Mouse (Mus musculus) macrophage (primary cell): Measurements from ENCODE around the gene Fam19a5. TPM values are rescaled to one million over a fixed set of nuclear protein-coding genes. Genes with fewer than 3 reads are reported as not detected.

Experiments
- H3K27ac ChIP-seq: fragments of 350-480 bp; formaldehyde crosslinking; 2 replicates; pipeline ENCODE4 v1.9.0; 2021
- H3K36me3 ChIP-seq: fragments of 350-480 bp; formaldehyde crosslinking; 2 replicates; pipeline ENCODE4 v1.9.0; 2021; ENCODE audit errors: inconsistent target
- H3K4me3 ChIP-seq: fragments of 350-480 bp; formaldehyde crosslinking; 2 replicates; pipeline ENCODE4 v1.9.0; 2021; ENCODE audit errors: inconsistent target
- H3K79me2 ChIP-seq: fragments of 350-480 bp; formaldehyde crosslinking; 2 replicates; pipeline ENCODE4 v1.9.0; 2021; ENCODE audit errors: inconsistent target
- WGBS: methylation state at CpG from one replicate; pipeline ENCODE4 v1.1.7; 2026; ENCODE audit warnings: inconsistent platforms; ENCODE audit not compliant: missing documents; 5-methylcytosine and 5-hydroxymethylcytosine counted together
- polyA plus RNA-seq: library from polyadenylated mRNA; stranded (reverse); fragments of 250-400 nt; gene quantifications from 3 replicates; pipeline ENCODE4 v1.2.4, GENCODE M21; 2018; ENCODE audit warnings: inconsistent platforms

The Fam19a5 gene
- polyA plus RNA-seq, 1 experiment from 2014 or later, result not detected

DNA sequence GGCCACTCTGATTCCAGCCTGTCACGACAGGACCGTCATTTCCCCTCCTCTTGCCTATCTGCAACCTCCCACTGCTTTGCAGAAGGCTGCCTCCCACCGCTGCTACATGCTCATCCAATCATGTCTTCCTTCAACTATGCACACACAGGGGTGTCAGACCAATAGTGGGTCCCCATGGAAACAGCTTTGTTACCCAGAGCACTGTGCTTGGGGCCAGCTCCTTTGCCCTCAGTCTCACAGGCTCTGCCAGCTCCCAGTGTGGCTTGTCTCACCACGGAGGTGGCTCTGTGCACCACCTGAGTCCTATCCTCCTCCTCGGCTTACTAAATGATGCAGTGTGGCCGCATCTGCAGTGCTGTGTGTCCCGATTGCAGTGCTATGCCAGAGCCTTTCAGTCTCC is 123.3 kb downstream of the Fam19a5 start:
- Histone ChIP-seq H3K79me2 (no peaks in the 10 kb centered on the region), H3K4me3 (no peak overlapping the region), H3K27ac (no peak overlapping the region), H3K36me3 (no peaks in the 10 kb centered on the region)
- 92% methylated on average over 7 of the region's 7 CpGs for WGBS

DNA sequence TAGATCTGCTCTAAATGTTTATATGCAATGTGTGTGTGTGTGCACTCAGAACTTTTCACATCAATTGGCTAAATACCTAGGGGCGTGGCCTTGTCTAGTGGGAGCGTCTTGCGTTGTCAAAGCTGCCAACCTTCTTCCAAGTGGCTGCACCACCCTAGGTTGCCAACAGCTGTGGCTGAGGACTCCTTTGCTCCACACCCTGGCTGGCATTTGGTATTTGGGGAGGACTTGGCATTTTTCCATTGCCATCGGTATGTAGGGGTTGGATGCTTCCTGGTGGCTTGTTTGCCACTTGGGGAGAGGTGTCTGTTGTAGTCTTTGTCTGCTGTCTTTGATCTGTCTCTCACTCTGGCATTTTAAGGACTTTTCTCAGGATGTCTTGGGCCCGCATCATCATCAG is 124.0 kb downstream of the Fam19a5 start:
- H3K27ac ChIP-seq, result no peak overlapping the region
- H3K79me2 ChIP-seq, result no peaks in the 10 kb centered on the region
- no peak overlapping the region for H3K4me3 ChIP-seq
- H3K36me3 ChIP-seq, result no peaks in the 10 kb centered on the region
- 79% methylated on average over 5 of the region's 5 CpGs for WGBS

DNA sequence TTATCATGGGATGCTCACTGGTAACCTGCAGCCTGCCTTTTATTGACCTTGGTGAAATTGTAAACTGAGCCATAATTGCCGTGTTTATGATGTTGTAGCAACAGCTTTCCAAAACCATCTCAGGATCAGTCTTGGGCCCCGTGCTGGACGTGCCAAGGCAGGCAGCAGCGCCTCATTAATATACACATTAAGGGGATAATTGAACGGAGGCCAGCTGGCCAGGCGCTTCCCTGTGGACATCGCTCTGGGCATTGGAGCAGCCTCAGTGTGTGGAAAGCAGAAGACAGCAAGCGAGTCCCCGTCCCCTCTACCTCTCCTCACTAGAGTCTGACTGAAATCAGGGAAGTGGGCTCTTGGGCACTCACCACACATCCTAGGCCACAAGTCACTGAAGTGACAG is 127.8 kb downstream of the Fam19a5 start:
- 77% methylated on average over 9 of the region's 9 CpGs for WGBS
- Histone ChIP-seq H3K4me3 (no peak overlapping the region), H3K36me3 (no peaks in the 10 kb centered on the region), H3K79me2 (no peaks in the 10 kb centered on the region), H3K27ac (no peak overlapping the region)

DNA sequence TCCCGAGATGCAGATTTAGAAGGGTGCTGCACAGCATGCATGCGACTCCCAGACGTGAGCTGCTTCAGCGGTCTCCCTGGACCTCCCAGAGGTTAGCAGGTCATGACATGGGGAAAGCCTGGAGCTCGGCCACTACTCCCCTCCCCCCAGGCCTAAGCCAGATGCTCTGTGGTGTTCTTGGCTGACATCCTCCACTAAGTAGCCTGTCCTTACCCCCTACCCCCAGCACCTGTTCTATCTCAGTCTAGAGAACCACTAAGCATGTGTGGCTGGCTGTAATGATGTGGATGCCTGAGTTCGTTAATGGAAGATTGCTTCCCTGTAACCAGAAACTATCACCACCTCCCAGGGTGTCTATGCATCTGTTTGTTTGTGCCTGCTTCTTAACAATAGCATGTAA is 134.6 kb downstream of the Fam19a5 start:
- WGBS, result 69% methylated on average over 6 of the region's 6 CpGs
- H3K4me3 ChIP-seq, result no peak overlapping the region
- no peaks in the 10 kb centered on the region for H3K36me3 ChIP-seq
- H3K79me2 ChIP-seq, result no peaks in the 10 kb centered on the region
- no peak overlapping the region for H3K27ac ChIP-seq

DNA sequence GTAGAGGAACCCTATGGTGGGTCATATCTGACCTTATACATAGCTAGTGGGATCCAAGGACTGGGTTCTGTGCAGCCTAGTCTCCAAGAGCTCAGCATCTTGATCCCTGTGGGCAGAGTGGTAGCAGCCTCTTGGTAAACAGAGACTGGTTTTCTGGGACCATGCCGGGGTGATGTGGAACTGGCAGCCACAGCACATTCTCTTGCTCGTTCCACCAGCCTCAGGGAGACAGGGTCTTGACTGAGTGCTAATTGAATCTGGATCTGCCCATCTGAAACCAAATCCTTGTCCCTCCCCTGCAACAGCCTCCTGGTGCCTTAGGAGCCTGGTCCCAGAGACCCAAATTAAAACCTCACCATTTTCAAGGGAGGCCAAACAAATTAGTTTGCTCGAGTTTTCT is 138.3 kb downstream of the Fam19a5 start:
- 74% methylated on average over 3 of the region's 3 CpGs for WGBS
- Histone ChIP-seq H3K27ac (no peak overlapping the region), H3K79me2 (no peaks in the 10 kb centered on the region), H3K4me3 (no peak overlapping the region), H3K36me3 (no peaks in the 10 kb centered on the region)

DNA sequence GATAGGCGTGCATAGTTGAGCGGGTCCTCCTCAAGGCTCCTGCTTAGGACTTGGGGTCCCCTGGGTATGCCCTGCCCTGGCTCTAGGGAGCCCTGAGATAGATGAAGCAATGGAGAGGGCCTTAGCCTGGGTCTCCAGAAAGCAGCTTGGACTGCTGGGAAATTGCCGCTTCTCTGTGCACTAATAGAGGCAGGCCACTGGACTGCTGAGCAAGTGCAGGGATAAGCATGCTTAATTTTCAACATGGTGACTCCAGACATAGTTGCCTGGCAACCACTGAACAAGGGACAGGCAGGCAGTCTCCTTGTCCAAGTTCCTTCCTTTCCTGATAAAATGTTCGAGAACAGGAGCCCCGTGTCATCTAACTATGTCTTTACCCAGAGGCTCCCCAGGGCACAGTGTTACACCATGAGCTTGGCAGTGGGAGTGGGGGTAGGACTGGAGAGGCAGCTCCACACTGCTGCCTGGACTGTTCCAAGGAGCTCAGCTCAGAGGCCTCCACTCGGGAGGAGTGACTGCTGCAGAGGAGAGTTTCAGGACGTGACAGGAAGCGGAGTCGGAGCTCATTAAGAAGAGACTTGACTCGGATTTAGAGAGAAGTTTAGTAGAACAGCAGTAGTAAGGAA is 142.4 kb downstream of the Fam19a5 start:
- WGBS, result 63% methylated on average over 10 of the region's 10 CpGs

DNA sequence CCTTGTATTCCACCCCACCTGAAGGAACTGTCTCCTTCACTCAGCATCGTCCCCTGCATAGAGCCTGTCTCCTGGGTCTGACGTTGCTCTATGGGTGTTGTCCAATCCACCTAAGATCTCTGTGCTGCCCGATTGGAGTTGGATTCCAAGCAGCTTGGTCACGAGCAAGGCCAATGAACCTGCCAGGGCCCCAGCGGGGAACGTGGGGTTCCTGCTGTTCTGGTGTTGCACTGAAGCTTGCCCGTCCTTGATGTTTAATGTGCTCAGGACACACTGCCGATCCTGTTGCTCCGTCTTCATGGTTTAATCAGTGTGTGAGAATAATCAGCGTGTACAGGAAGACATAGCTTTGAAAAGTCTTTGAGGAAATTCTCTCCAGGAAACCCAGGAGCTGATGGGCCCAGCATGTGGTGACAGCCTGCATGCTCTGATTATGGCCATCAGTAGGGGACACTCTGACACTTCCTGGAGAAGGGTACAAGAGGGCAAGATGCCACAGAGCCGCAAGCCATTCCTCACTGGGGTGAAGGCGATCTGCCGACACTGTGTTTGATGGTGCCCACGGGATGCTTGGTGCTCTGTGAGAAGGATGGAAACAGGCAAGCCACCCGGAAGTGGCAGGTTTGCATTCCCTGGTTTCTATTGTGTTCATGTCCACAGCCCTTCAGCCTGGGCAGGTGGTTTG is 147.3 kb downstream of the Fam19a5 start:
- no peak overlapping the region for H3K27ac ChIP-seq
- H3K4me3 ChIP-seq, result no peak overlapping the region
- H3K36me3 ChIP-seq, result no peaks in the 10 kb centered on the region
- 88% methylated on average over 15 of the region's 15 CpGs for WGBS
- no peaks in the 10 kb centered on the region for H3K79me2 ChIP-seq

More for the DNA sequence above, 142.4 kb downstream of the Fam19a5 start:
- no peaks in the 10 kb centered on the region for H3K36me3 ChIP-seq
- no peaks in the 10 kb centered on the region for H3K79me2 ChIP-seq
- no peak overlapping the region for H3K4me3 ChIP-seq
- H3K27ac ChIP-seq, result no peak overlapping the region

DNA sequence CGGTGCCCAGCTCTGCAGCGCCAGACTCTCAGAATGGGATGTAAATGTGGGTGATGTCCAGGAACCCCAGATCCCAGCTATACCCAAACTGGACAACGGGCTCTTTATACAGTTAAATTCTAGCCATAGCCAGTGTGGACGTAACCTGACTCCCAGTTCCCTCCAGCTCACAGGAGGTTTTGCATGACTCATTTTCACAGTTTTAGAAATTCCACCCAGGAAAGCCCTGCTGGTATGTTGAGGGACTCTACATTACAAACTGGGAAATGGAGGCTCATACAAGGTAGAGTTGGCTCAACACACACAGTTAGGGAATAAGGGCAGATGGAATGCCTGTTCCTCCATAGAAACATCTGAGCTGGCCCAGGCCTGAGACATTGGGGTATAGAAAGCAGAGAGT is 147.9 kb downstream of the Fam19a5 start:
- WGBS, result 95% methylated on average over 4 of the region's 4 CpGs

DNA sequence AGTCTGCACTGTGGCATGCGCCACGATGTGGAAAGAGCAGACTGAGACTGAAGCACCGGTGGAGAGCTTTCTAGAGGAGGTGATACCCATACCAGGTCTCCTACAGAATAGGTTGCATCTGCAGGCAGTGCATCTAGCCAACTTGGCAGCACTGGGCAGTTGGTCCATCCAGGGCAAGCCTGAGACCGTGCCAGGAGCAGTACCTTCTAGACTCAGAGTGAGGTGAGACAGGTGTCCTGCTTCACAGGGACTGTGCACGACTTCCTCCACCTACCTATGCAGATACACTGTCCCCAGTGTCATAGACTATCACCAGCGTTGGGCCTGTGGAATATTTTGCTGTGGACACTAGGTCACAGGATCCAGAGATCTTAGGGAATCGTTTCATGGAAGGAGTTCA is 148.3 kb downstream of the Fam19a5 start:
- Histone ChIP-seq H3K4me3 (no peak overlapping the region), H3K27ac (no peak overlapping the region), H3K79me2 (no peaks in the 10 kb centered on the region), H3K36me3 (no peaks in the 10 kb centered on the region)
- WGBS, result 84% methylated on average over 7 of the region's 7 CpGs

More for the DNA sequence above, 147.9 kb downstream of the Fam19a5 start:
- H3K79me2 ChIP-seq, result no peaks in the 10 kb centered on the region
- H3K27ac ChIP-seq, result no peak overlapping the region
- no peaks in the 10 kb centered on the region for H3K36me3 ChIP-seq
- H3K4me3 ChIP-seq, result no peak overlapping the region

DNA sequence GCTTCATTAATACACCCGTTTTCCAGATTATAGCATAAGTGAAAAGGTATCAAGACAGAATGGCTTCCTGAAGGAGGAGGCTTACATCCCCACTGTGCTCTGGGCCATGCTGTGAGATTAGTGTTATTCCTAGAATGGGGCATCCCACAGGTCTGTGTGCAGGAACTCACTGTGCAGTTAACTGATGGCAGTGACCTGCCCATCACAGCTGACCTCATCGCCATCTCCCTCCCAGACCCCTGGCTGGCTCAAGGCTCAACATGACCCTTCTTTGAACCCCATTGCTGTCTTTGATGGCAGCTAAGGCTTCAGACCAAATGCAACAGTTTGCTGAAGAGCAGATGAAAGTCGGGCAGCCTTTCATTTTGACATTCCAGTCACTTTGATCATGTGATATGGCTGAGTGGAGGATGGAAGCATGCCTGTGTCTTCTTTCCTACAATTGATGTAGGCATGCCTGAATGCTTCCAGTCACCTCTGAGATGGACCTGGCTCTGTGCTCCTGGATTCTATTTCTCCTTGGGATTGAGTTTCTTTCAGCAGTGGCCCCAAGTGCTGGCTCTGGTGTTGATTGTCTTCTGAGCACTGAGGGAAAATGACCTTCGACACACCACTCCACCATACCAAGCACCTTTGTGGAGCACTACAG is 148.9 kb downstream of the Fam19a5 start:
- Histone ChIP-seq H3K79me2 (no peaks in the 10 kb centered on the region), H3K36me3 (no peaks in the 10 kb centered on the region), H3K4me3 (no peak overlapping the region), H3K27ac (no peak overlapping the region)
- WGBS, result 88% methylated on average over 4 of the region's 4 CpGs

DNA sequence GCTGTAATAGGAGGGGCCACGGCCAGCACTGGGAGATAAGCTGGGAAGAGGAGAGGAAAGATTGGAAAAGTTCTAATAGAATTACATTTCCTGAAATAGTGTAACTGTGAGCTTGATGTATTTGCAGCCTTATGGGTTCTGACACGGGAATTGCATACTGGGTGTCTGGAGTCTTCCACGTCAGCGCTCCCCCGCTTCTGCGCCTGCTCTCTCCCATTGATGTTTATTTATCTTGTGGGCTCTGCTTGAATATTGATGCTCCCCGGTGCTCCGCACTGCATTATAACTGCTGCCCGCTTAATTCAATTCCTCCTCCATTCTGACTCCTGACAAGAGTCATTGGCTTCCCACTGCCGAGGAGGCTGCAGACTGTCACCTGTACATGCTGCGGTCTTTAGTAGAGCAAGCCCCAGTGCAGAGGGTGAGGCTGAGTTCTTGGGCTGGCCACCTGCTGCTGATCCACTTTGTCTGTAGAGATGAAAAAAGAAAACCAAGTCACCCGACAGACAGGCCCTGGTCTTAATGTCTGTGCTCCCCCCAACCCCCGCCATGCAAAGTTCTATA is 153.4 kb downstream of the Fam19a5 start:
- Histone ChIP-seq H3K27ac (no peak overlapping the region), H3K36me3 (no peaks in the 10 kb centered on the region), H3K4me3 (no peak overlapping the region), H3K79me2 (no peaks in the 10 kb centered on the region)
- 93% methylated on average over 13 of the region's 13 CpGs for WGBS

DNA sequence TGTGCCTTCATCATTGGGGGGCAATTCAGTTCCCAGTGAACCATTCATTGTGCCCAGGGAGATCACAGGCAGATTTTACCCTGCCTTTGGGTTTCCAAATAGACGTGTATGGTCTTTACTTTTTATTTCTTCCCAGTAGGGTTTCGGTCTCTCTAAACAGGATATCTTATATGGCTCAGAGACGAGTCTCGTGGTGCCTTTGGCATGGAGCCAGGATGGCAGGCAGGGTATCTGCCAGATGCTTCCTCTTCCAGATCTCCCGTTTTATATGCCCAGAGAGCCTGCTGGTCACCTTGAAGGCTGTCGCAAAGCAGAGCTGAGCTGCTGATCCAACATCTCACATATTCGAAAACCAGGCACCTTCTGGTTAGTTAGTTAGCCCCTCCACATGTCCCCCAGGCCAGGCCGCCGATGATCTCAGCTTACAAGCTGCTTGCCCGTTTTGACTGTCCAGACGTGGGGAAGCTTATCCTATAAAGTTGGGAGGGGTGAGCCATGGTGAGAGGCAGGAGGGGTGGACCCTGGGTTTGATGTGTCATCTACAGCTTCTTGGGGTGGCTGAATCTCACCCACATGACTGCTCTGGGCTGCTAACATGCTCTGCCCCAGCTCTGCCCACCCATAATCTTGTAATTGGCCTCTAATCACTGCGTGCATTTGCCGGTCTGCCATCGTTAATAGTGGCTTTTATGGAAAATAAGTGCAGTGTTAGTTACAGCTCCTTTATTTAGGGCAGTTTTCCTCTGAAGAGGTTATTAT is 154.6 kb downstream of the Fam19a5 start:
- 79% methylated on average over 14 of the region's 14 CpGs for WGBS
- Histone ChIP-seq H3K36me3 (no peaks in the 10 kb centered on the region), H3K27ac (no peak overlapping the region), H3K4me3 (no peak overlapping the region), H3K79me2 (no peaks in the 10 kb centered on the region)

DNA sequence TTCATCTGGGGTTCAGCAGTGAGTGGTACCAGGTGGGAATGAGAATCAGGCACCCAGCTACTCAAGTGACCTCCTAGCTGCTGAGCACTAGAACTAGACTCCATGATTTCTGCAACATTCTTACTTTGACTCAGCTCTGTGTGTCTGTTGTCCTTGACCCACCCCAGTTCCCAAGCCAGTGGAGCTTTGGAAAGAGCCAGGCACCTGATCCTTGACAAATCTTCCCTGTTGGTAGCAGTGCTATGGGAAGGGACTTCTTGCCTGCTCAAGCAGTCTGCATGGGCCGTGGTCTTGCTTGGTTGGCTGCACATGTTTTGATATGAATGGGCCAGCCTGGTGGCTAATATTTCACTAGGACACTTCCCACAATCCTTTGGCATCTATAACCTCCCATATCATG is 158.7 kb downstream of the Fam19a5 start:
- Histone ChIP-seq H3K36me3 (no peaks in the 10 kb centered on the region), H3K27ac (no peak overlapping the region), H3K79me2 (no peaks in the 10 kb centered on the region), H3K4me3 (no peak overlapping the region)
- WGBS, result 81% methylated on average over 1 of the region's 1 CpGs

DNA sequence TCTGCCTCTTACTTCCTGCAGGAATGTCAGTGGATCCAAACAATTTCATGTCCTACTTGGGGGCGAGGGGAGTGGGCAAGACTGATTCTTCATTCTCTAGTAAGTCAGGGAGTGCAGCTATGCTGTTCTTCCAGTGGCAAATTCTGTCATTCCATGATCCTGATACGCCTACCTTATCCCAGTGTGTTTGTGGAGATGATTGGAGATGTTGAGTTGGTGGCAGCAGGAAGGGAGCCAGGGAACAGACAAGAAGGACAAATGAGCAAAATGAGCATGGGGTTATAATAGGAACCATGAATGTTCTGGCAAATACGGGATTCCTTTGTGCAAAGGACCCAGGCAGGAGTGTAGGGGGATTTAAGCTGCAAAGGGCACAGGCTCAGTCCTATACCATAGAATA is 159.2 kb downstream of the Fam19a5 start:
- H3K36me3 ChIP-seq, result no peaks in the 10 kb centered on the region
- no peak overlapping the region for H3K27ac ChIP-seq
- H3K79me2 ChIP-seq, result no peaks in the 10 kb centered on the region
- 87% methylated on average over 3 of the region's 3 CpGs for WGBS
- H3K4me3 ChIP-seq, result no peak overlapping the region
